Mouse (Mus musculus) hindbrain, embryonic 15.5 days (tissue): ENCODE measurements around the gene Casp2. TPM values are rescaled to one million over a fixed set of nuclear protein-coding genes. Genes with fewer than 3 reads are reported as not detected.
A peak's percentile ranks its signal among the peaks of the same experiment; 100 is the strongest.

Source experiments
- ATAC-seq: fragments of 200-750 bp; cut with Nextera tagmentation; 2 replicates; pipeline ENCODE4 v1.8.0; 2017; ENCODE audit warnings: low read depth, moderate number of reproducible peaks, moderate TSS enrichment; ENCODE audit not compliant: low FRiP score
- H3K27ac ChIP-seq: fragments of 300-500 bp; sonication (generic); replicated peaks from 2 replicates; pipeline ENCODE4 v1.5.1; 2015; ENCODE audit warnings: mild to moderate bottlenecking, inconsistent platforms
- H3K27me3 ChIP-seq: fragments of 300-500 bp; sonication (generic); 2 replicates; pipeline ENCODE4 v1.6.1; 2015; ENCODE audit warnings: control low read depth, inconsistent platforms
- H3K36me3 ChIP-seq: fragments of 300-500 bp; sonication (generic); 2 replicates; pipeline ENCODE4 v1.6.1; 2015; ENCODE audit warnings: control low read depth, inconsistent platforms
- H3K4me1 ChIP-seq: fragments of 300-500 bp; sonication (generic); replicated peaks from 2 replicates; pipeline ENCODE4 v1.6.1; 2015; ENCODE audit warnings: control low read depth, inconsistent platforms
- H3K4me2 ChIP-seq: fragments of 300-500 bp; sonication (generic); 2 replicates; pipeline ENCODE4 v1.6.1; 2015; ENCODE audit warnings: moderate library complexity, mild to moderate bottlenecking, inconsistent platforms
- H3K4me3 ChIP-seq: fragments of 300-500 bp; sonication (generic); 2 replicates; pipeline ENCODE4 v1.5.1; 2015; ENCODE audit warnings: mild to moderate bottlenecking, inconsistent platforms
- H3K9ac ChIP-seq: fragments of 300-500 bp; sonication (generic); 2 replicates; pipeline ENCODE4 v1.6.1; 2015; ENCODE audit warnings: inconsistent platforms
- H3K9me3 ChIP-seq: fragments of 300-500 bp; sonication (generic); 2 replicates; pipeline ENCODE4 v1.6.1; 2016; ENCODE audit warnings: control low read depth, inconsistent platforms
- WGBS: fragments of 180-500 bp; shearing (Covaris S2); methylation state at CpG from one replicate; pipeline ENCODE4 v1.1.7; 2015; 5-methylcytosine and 5-hydroxymethylcytosine counted together
- polyA plus RNA-seq: library from polyadenylated mRNA; unstranded; fragments of >200 nt; fragmentation: Nextera tagmentation; extraction: Ambion mirVana; gene quantifications from 2 replicates; pipeline ENCODE4 v1.2.1, GENCODE M21; 2015

Gene Casp2
- 32.0 and 35.9 TPM in 2 replicates for polyA plus RNA-seq

- WGBS: 0% methylated on average over 46 of the region's 51 CpGs
Measured at GRCm38 (mm10) chr6:42264626-42265312, at the start of gene Casp2. Casp2 (plus strand) TSS chr6:42264985.

DNA sequence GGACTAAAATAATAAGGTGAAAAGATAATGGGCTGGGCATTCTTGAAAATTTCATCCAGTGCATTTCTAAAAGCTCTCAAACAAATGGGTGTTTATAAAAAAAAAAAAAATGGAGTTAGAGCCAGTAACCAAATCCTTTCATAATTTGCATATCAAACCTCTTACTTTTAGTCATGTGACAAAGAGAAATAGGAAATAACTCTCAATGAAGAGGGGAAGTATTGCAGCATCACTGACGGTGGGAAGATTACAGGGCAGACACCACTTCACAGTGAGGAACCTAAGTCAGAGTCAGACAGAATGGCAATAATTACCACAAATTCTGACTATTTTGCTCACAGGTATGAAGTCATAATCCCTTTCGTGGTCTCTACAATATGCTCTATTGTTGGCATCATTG lies 49.8 kb upstream of the Casp2 start, which contains the start of gene Tas2r144:
TSS of gene Tas2r144 (plus strand) at position 301 of the 400 bp plus-strand sequence.
- 89% methylated on average over 2 of the region's 2 CpGs for WGBS
- Histone ChIP-seq H3K9me3 (no peaks in the 10 kb centered on the region), H3K27me3 (no peaks in the 10 kb centered on the region), H3K36me3 (no peaks in the 10 kb centered on the region), H3K27ac (no peak within 1 kb of the TSS), H3K4me3 (no peak within 1 kb of the TSS), H3K4me2 (no peak within 1 kb of the TSS), H3K4me1 (no peaks in the 10 kb centered on the region), H3K9ac (no peak within 1 kb of the TSS)
- no peak for ATAC-seq

More at GRCm38 (mm10) chr6:42264626-42265312, at the start of gene Casp2:
- Histone ChIP-seq H3K4me2 (peak within 1 kb of the TSS; percentile 74), H3K9ac (peak within 1 kb of the TSS; percentile 77), H3K27ac (peak within 1 kb of the TSS; percentile 86), H3K36me3 (peaks cover 27% of the 10 kb centered on the region), H3K9me3 (no peaks in the 10 kb centered on the region), H3K4me3 (peak within 1 kb of the TSS; percentile 72), H3K27me3 (peaks cover 3% of the 10 kb centered on the region; the same call in 1 of the 2 replicates), H3K4me1 (peaks cover 20% of the 10 kb centered on the region)
- ATAC-seq: peak; percentile 100

DNA sequence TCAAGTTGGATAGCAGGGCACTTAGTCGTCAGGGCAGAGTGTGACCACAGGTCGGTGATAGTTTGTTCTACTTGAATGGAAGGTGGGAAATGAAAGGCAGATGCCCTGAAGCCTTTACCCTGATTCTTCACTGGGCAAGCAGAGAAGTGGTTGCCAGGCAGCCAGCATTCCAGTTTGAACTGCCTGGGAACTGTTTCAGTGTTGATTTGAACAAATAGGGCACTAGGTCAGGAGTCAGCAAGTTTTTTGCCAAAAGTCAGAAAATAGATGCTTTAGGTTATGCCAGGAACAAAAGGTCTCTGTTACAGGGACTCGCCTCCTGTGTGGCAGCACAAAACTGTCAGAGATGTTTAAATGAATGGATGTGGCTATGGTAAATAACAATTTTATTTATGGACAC lies 42.5 kb upstream of the Casp2 start:
- 37% methylated on average over 3 of the region's 3 CpGs for WGBS
- no peaks in the 10 kb centered on the region for H3K36me3 ChIP-seq
- H3K4me2 ChIP-seq: no peak overlapping the region
- ATAC-seq: 0 out of 2 replicates have a peak, but pooled peaks have one; percentile 45
- H3K27ac ChIP-seq: no peak overlapping the region
- H3K4me1 ChIP-seq: no peaks in the 10 kb centered on the region
- H3K9me3 ChIP-seq: no peaks in the 10 kb centered on the region
- no peak overlapping the region for H3K9ac ChIP-seq
- H3K4me3 ChIP-seq: no peak overlapping the region
- H3K27me3 ChIP-seq: no peaks in the 10 kb centered on the region

GRCm38 (mm10) chr6:42225046-42225445 lies 39.7 kb upstream of the Casp2 start:
- no peaks in the 10 kb centered on the region for H3K9me3 ChIP-seq
- 86% methylated on average over 4 of the region's 4 CpGs for WGBS

DNA sequence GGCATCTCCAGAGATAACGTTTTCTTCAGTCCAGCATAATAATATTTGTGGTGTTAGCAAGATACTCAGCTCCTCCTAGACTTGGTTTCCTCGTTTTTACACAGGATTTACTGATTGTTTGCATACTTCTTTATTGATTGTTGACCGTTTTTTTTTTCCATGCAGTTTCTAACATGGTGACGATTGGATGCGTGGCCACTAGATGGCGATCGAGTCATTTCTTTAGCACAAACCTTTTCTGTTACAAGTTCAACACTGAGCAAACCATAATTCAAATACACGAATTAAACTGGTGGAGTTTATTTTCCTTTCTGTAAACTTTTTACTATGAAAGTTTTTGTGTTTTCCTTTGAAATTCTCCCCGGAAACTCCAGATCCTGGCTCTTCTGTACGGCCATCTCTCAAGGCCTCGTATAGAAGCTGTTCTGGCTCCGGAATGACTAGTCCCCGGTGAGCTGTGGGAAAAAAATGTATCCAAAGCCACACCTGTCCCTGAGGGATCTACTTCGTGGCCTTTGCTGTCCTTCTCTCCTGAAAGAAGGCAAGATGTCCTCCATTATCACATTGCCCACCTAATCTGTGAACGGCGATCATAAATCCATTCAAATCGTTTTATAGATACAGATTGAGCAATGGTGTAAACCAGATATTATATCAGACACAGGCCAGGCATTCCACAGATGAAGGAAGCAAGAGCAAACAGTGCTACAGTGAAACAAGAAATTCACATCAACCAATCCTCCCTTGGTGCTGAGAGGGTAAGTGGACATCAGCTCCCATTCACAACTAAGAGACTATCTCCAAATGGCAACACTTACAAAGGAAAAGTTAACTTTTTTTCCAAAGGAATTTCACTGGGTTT lies 37.3 kb upstream of the Casp2 start:
- no peak overlapping the region for H3K4me2 ChIP-seq
- WGBS: 34% methylated on average over 17 of the region's 17 CpGs
- H3K36me3 ChIP-seq: no peaks in the 10 kb centered on the region
- no peaks in the 10 kb centered on the region for H3K4me1 ChIP-seq
- no peak overlapping the region for H3K27ac ChIP-seq
- ATAC-seq: no peak
- H3K4me3 ChIP-seq: no peak overlapping the region
- no peaks in the 10 kb centered on the region for H3K27me3 ChIP-seq
- no peaks in the 10 kb centered on the region for H3K9me3 ChIP-seq
- no peak overlapping the region for H3K9ac ChIP-seq

More at GRCm38 (mm10) chr6:42225046-42225445, 39.7 kb upstream of the Casp2 start:
- no peaks in the 10 kb centered on the region for H3K27me3 ChIP-seq
- H3K36me3 ChIP-seq: no peaks in the 10 kb centered on the region
- H3K4me1 ChIP-seq: no peaks in the 10 kb centered on the region
- H3K27ac ChIP-seq: no peak overlapping the region
- H3K4me2 ChIP-seq: no peak overlapping the region
- H3K9ac ChIP-seq: no peak overlapping the region
- H3K4me3 ChIP-seq: no peak overlapping the region
- no peak for ATAC-seq

DNA sequence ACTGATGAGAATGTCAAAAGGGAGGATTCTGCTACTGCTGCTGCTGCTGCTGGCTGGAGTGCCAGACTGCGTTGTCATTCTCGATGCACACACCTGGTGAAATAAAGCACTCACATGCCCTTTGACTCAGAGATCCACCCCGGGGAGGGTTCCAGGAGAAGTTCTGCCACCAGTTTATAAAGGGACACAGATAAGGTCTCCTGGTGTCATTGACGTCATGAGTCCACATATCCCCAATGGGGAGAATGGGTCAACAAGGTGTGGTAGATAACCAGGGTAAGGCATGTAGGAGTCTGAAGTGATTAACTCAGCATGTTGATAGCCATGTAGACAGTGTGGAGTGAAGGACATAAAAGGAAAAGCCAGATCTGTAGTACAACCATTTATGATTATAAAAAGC lies 35.2 kb upstream of the Casp2 start:
- no peak overlapping the region for H3K4me2 ChIP-seq
- WGBS: 79% methylated on average over 4 of the region's 4 CpGs
- no peaks in the 10 kb centered on the region for H3K9me3 ChIP-seq
- H3K4me3 ChIP-seq: no peak overlapping the region
- no peak overlapping the region for H3K9ac ChIP-seq
- ATAC-seq: no peak
- no peaks in the 10 kb centered on the region for H3K4me1 ChIP-seq
- H3K36me3 ChIP-seq: no peaks in the 10 kb centered on the region
- H3K27me3 ChIP-seq: no peaks in the 10 kb centered on the region
- H3K27ac ChIP-seq: no peak overlapping the region

- ATAC-seq: no peak
- Histone ChIP-seq H3K27me3 (no peaks in the 10 kb centered on the region), H3K4me3 (no peak overlapping the region), H3K4me2 (no peak overlapping the region), H3K36me3 (no peaks in the 10 kb centered on the region), H3K4me1 (no peaks in the 10 kb centered on the region), H3K9ac (no peak overlapping the region), H3K27ac (no peak overlapping the region), H3K9me3 (no peaks in the 10 kb centered on the region)
- 90% methylated on average over 3 of the region's 3 CpGs for WGBS
Measured at GRCm38 (mm10) chr6:42231191-42231590, 33.6 kb upstream of the Casp2 start.

- no peaks in the 10 kb centered on the region for H3K36me3 ChIP-seq
- H3K27me3 ChIP-seq: no peaks in the 10 kb centered on the region
- no peak overlapping the region for H3K4me3 ChIP-seq
- no peak overlapping the region for H3K27ac ChIP-seq
- no peak for ATAC-seq
- no peaks in the 10 kb centered on the region for H3K4me1 ChIP-seq
- H3K9me3 ChIP-seq: no peaks in the 10 kb centered on the region
- H3K9ac ChIP-seq: no peak overlapping the region
- H3K4me2 ChIP-seq: no peak overlapping the region
- WGBS: 73% methylated on average over 6 of the region's 6 CpGs
Measured at GRCm38 (mm10) chr6:42237276-42237805, 27.4 kb upstream of the Casp2 start.

- WGBS: 74% methylated on average over 6 of the region's 6 CpGs
- Histone ChIP-seq H3K27ac (no peak overlapping the region), H3K9ac (no peak overlapping the region), H3K9me3 (no peaks in the 10 kb centered on the region), H3K36me3 (no peaks in the 10 kb centered on the region), H3K4me2 (no peak overlapping the region), H3K4me3 (no peak overlapping the region), H3K4me1 (peaks cover 10% of the 10 kb centered on the region; the same call in 1 of the 2 replicates), H3K27me3 (no peaks in the 10 kb centered on the region)
- no peak for ATAC-seq
Measured at GRCm38 (mm10) chr6:42241311-42242045, 23.3 kb upstream of the Casp2 start.

DNA sequence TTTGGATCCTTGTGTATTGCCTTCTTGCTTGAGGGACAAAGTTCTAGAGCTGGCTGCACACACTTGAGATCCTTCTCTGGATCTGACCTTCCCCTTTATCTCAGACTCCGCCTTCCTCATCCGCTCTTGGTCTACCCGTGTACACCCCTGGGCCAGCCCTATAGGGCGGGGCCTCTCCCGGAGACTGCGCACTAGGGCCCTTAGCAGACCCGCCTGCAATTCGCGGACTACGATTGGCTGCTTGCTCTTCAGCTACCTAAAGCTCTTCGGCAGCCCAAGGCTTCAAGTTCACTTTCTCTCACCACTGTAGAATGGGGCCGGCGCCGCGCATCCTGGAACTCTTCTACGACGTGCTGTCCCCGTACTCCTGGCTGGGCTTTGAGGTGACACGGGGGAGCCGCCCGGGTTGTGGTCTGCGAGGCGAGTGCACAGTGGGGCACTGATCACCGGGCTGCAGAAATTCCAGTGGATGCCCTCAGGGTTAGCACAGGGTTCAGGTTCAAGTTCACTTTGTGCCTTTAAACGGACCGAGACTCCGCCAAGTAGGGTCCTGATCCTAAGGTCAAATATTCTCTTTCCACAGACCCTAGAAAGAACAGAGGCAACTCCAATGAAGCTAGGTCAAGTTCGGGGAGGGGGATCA lies 19.0 kb upstream of the Casp2 start, which contains the start of gene Gstk1:
TSS of gene Gstk1 (plus strand) at position 225 of the 643 bp plus-strand sequence.
- Histone ChIP-seq H3K27ac (no peak within 1 kb of the TSS), H3K4me1 (peaks cover 11% of the 10 kb centered on the region; the same call in 1 of the 2 replicates), H3K36me3 (no peaks in the 10 kb centered on the region), H3K9me3 (no peaks in the 10 kb centered on the region), H3K4me2 (peak within 1 kb of the TSS; percentile 80), H3K4me3 (peak within 1 kb of the TSS; percentile 47), H3K9ac (peak within 1 kb of the TSS; percentile 40), H3K27me3 (no peaks in the 10 kb centered on the region)
- 2% methylated on average over 28 of the region's 28 CpGs for WGBS
- peak; percentile 99 for ATAC-seq

DNA sequence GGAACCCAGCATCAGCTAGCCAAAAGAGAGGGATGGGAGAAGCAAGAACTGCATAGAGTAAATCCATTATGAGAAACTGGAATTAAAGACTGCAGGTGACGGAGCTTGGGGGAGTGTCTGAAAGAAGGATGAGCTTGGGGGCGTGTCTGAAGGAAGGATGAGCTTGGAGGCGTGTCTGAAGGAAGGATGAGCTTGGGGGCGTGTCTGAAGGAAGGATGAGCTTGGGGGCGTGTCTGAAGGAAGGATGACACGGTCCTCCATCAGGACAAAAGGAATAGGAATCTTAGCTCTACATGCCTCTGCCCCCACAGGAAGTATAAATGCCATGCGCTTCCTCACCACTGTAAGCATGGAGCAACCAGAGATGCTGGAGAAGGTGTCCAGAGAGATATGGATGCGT lies 17.6 kb upstream of the Casp2 start:
- H3K4me3 ChIP-seq: peak overlapping the region; percentile 28
- 10% methylated on average over 8 of the region's 8 CpGs for WGBS
- 0 out of 2 replicates have a peak overlapping the region, but pooled peaks have one; percentile 14 for H3K27ac ChIP-seq
- no peaks in the 10 kb centered on the region for H3K27me3 ChIP-seq
- H3K4me2 ChIP-seq: peak overlapping the region; percentile 50
- no peaks in the 10 kb centered on the region for H3K36me3 ChIP-seq
- peaks cover 11% of the 10 kb centered on the region; the same call in 1 of the 2 replicates for H3K4me1 ChIP-seq
- H3K9me3 ChIP-seq: no peaks in the 10 kb centered on the region
- ATAC-seq: peak; percentile 55; the same call in 1 of the 2 replicates
- no peak overlapping the region for H3K9ac ChIP-seq
